Mouse (Mus musculus) megakaryocyte-erythroid progenitor cell, adult 5-6 weeks (primary cell): ENCODE data around the gene Med18. TPM values are rescaled to one million over a fixed set of nuclear protein-coding genes. Genes with fewer than 3 reads are reported as not detected.

Experiments
- ATAC-seq: replicated peaks from 2 replicates; pipeline ENCODE4 v1.8.0; 2016; ENCODE audit warnings: mild to moderate bottlenecking, inconsistent platforms; ENCODE audit not compliant: severe bottlenecking, poor library complexity, low FRiP score, low TSS enrichment
- total RNA-seq, 2 experiments: library from RNA; stranded (forward) in 1 of 2; stranded (reverse) in 1 of 2; fragments of 200-1000, 215-1000 nt in 1 of 2; fragments of >200 nt in 1 of 2; fragmentation: Nextera tagmentation in 1 of 2; gene quantifications; 2 replicates each; pipeline ENCODE4 v1.2.3; 2014 to 2017

Gene Med18
- total RNA-seq (2014; fragmentation: Nextera tagmentation) (21.2 and 23.4 TPM in 2 replicates), total RNA-seq (2017) (8.2 and 16.3 TPM in 2 replicates)

- ATAC-seq, result peak; percentile 89
Observed at GRCm38 (mm10) chr4:132463430-132464254, at the start of gene Med18. TSS of gene Med18 (minus strand) at chr4:132463921.

- ATAC-seq, result no peak
Observed at GRCm38 (mm10) chr4:132512080-132512479, 48.4 kb upstream of the Med18 start.

GRCm38 (mm10) chr4:132510352-132510798, 46.7 kb upstream of the Med18 start, which contains the start of gene Sesn2:
TSS of gene Sesn2 (minus strand) at chr4:132510501.
- ATAC-seq, result peak; percentile 87

GRCm38 (mm10) chr4:132509621-132510296, 46.0 kb upstream of the Med18 start:
- ATAC-seq, result 0 out of 2 replicates have a peak, but pooled peaks have one; percentile 3

GRCm38 (mm10) chr4:132507210-132507609, 43.5 kb upstream of the Med18 start:
- ATAC-seq, result no peak

GRCm38 (mm10) chr4:132506250-132506649, 42.5 kb upstream of the Med18 start:
- no peak for ATAC-seq

GRCm38 (mm10) chr4:132505800-132506199, 42.1 kb upstream of the Med18 start:
- ATAC-seq, result no peak

- ATAC-seq, result peak; percentile 26
Observed at GRCm38 (mm10) chr4:132505034-132505738, 41.5 kb upstream of the Med18 start.

- ATAC-seq, result peak; percentile 77
Observed at GRCm38 (mm10) chr4:132503344-132503743, 39.6 kb upstream of the Med18 start.

- no peak for ATAC-seq
Observed at GRCm38 (mm10) chr4:132501639-132502038, 37.9 kb upstream of the Med18 start.

- ATAC-seq, result no peak
Observed at GRCm38 (mm10) chr4:132494271-132494918, 30.7 kb upstream of the Med18 start.

GRCm38 (mm10) chr4:132492178-132493060, 28.7 kb upstream of the Med18 start:
- ATAC-seq, result no peak

- no peak for ATAC-seq
Observed at GRCm38 (mm10) chr4:132491748-132492147, 28.0 kb upstream of the Med18 start.

- no peak for ATAC-seq
Observed at GRCm38 (mm10) chr4:132491057-132491456, 27.3 kb upstream of the Med18 start.

GRCm38 (mm10) chr4:132490273-132491010, 26.7 kb upstream of the Med18 start:
- ATAC-seq, result no peak

- ATAC-seq, result no peak
Observed at GRCm38 (mm10) chr4:132488976-132489375, 25.3 kb upstream of the Med18 start.

- no peak for ATAC-seq
Observed at GRCm38 (mm10) chr4:132488521-132488920, 24.8 kb upstream of the Med18 start.

GRCm38 (mm10) chr4:132484820-132485219, 21.1 kb upstream of the Med18 start:
- ATAC-seq, result no peak
